Mouse (Mus musculus) cortical plate, adult 2 months (tissue): ENCODE measurements around the gene Lrrc36.

Experiments
- CTCF ChIP-seq: fragments of 200-500 bp; IDR thresholded peaks from 2 replicates; pipeline ENCODE4 v1.5.1; 2011; ENCODE audit warnings: mild to moderate bottlenecking, control low read depth, low read length; ENCODE audit not compliant: insufficient read depth; ENCODE audit errors: extremely low read depth
- POLR2A ChIP-seq: fragments of 200-500 bp; IDR thresholded peaks from 2 replicates; pipeline ENCODE4 v1.6.1; 2011; ENCODE audit warnings: mild to moderate bottlenecking, low read length, control low read depth; ENCODE audit not compliant: insufficient read depth; ENCODE audit errors: extremely low read depth

GRCm38 (mm10) chr8:105473816-105474606, 60.6 kb downstream of the Lrrc36 start:
- TF ChIP-seq POLR2A (no peak), CTCF (no peak)
